Mouse (Mus musculus) ES-E14 (cell line): ENCODE measurements at regions not wholly inside any gene's neighbourhood (a gene's known extent, or its start where the extent isn't known, plus 50 kb on each side); places are given as distances from the start of the nearest gene placed in this dataset.

Source experiments
- DNase-seq: peaks from one replicate; pipeline ENCODE4 v3.0.0-alpha.2; 2013; ENCODE audit warnings: low read depth, low spot score
- H3K27ac ChIP-seq: 2 replicates; pipeline ENCODE4 v1.5.1; 2012; ENCODE audit warnings: low read depth, mild to moderate bottlenecking, low read length, moderate library complexity, mixed read lengths; ENCODE audit not compliant: poor library complexity, insufficient read depth, severe bottlenecking
- H3K36me3 ChIP-seq: 2 replicates; pipeline ENCODE4 v1.6.1; 2012; ENCODE audit warnings: mild to moderate bottlenecking, low read length, moderate library complexity, mixed read lengths; ENCODE audit not compliant: control insufficient read depth, poor library complexity, insufficient read depth, severe bottlenecking
- H3K4me1 ChIP-seq, 2 experiments: fragments of 150-350 bp in 1 of 2; sonication (generic) in 1 of 2; 2 replicates each; pipeline ENCODE4 v1.6.1; 2012; ENCODE audit warnings: low read length in 2 of 2, mild to moderate bottlenecking in 1 of 2, mixed read lengths in 1 of 2; ENCODE audit not compliant: control insufficient read depth in 2 of 2, insufficient read depth in 2 of 2, poor library complexity in 1 of 2
- H3K4me3 ChIP-seq, 2 experiments: fragments of 150-350 bp in 1 of 2; sonication (generic) in 1 of 2; 2 replicates each; pipeline ENCODE4 v1.5.1; 2012; ENCODE audit warnings: low read length in 2 of 2, low read depth in 1 of 2, mild to moderate bottlenecking in 1 of 2, mixed read lengths in 1 of 2; ENCODE audit not compliant: insufficient read depth in 1 of 2, poor library complexity in 1 of 2, severe bottlenecking in 1 of 2
- H3K9ac ChIP-seq: 2 replicates; pipeline ENCODE4 v1.6.1; 2012; ENCODE audit warnings: low read depth, mild to moderate bottlenecking, low read length, mixed read lengths; ENCODE audit not compliant: poor library complexity, insufficient read depth, severe bottlenecking
- H3K9me3 ChIP-seq: fragments of 150-350 bp; sonication (generic); 2 replicates; pipeline ENCODE4 v1.6.1; 2012; ENCODE audit warnings: low read depth, mild to moderate bottlenecking, low read length; ENCODE audit not compliant: control insufficient read depth, insufficient read depth
- CHD2 ChIP-seq: IDR thresholded peaks from 2 replicates; pipeline ENCODE4 v1.6.1; 2014; ENCODE audit warnings: mild to moderate bottlenecking, low read depth, low read length, inconsistent platforms
- HCFC1 ChIP-seq: IDR thresholded peaks from 2 replicates; pipeline ENCODE4 v1.6.1; 2012; ENCODE audit warnings: low read length, inconsistent platforms, borderline replicate concordance; ENCODE audit not compliant: insufficient read depth
- MAFK ChIP-seq: IDR thresholded peaks from 2 replicates; pipeline ENCODE4 v1.6.1; 2014; ENCODE audit warnings: mild to moderate bottlenecking, low read depth, low read length, inconsistent platforms; ENCODE audit not compliant: insufficient read depth
- ZC3H11A ChIP-seq: IDR thresholded peaks from 2 replicates; pipeline ENCODE4 v1.6.1; 2012; ENCODE audit warnings: low read depth, mild to moderate bottlenecking, inconsistent platforms, low read length, borderline replicate concordance
- ZNF384 ChIP-seq: IDR thresholded peaks from 2 replicates; pipeline ENCODE4 v1.6.1; 2012; ENCODE audit warnings: low read depth, low read length, inconsistent platforms
- in situ Hi-C, 2 experiments: fragments of 600-800 bp; cut with MboI; formaldehyde crosslinking; loops; one replicate each; pipeline ENCODE4 v1.15.1; 2025; ENCODE audit warnings: low sequenced_read_pairs in 2 of 2, inconsistent platforms in 1 of 2; ENCODE audit not compliant: unreplicated experiment in 2 of 2

DNA sequence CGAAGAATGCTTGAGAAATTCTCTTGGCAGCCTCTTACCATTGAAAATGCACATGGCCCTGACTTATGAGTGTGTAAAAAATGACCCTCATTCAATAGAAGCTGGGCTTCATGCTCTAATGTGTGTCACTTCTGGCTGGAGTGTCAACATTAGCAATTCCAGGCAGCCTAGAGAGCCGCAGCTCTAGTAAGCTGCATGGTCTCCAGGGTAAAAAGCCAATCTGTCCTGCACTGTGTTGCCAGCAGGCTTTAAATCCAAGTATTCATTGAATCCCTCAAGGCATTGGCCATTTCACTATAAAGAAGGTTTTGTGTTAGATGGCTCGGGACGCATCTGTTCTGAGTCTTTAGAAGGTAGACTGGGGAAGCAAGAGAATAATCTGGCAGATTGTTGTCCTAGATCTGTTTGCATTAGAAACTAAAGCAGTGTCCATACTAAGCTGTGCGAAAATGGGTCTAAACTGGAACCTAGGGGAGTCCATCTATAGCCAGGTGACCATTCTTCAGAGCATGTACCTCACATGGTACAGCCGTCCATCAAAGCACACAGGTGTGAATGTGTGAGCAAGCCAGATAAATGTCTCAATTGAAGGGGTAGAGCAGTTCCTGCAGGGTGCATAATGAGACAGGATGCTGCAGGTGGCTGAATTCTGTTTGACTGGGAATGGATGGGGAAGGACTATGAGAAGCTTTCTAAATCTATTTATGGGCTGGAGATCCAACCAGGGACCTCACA lies 189.6 kb downstream of the Smoc2 start:
- Histone ChIP-seq H3K27ac (no peak overlapping the region), H3K4me3 (no peak overlapping the region), H3K36me3 (no peaks in the 10 kb centered on the region), H3K9ac (no peak overlapping the region), H3K9me3 (no peaks in the 10 kb centered on the region), H3K4me1 (no peaks in the 10 kb centered on the region)
- in situ Hi-C loops: no loop called here
- DNase-seq: no peak
- TF ChIP-seq MAFK: no peak
- TF ChIP-seq ZNF384: no peak
- TF ChIP-seq CHD2: no peak
- TF ChIP-seq HCFC1: no peak
- no peak for TF ChIP-seq ZC3H11A

GRCm38 (mm10) chr17:14455251-14455743 lies 176.0 kb downstream of the Smoc2 start:
- in situ Hi-C loops: no loop called here
- H3K9me3 ChIP-seq: no peaks in the 10 kb centered on the region
- H3K4me1 ChIP-seq: no peaks in the 10 kb centered on the region
- TF ChIP-seq MAFK (no peak), HCFC1 (no peak), CHD2 (no peak), ZNF384 (no peak), ZC3H11A (no peak)
- H3K9ac ChIP-seq: no peak overlapping the region
- DNase-seq: no peak
- no peak overlapping the region for H3K27ac ChIP-seq
- no peaks in the 10 kb centered on the region for H3K36me3 ChIP-seq
- H3K4me3 ChIP-seq: no peak overlapping the region
